Mouse (Mus musculus) heart, adult 2 months (tissue): ENCODE results near the gene Cdk14.

Experiments
- CTCF ChIP-seq: fragments of 200-600 bp; IDR thresholded peaks from 2 replicates; pipeline ENCODE4 v1.8.1; 2022; ENCODE audit warnings: antibody characterized with exemption, mild to moderate bottlenecking, moderate library complexity
- POLR2A ChIP-seq: fragments of 200-500 bp; IDR thresholded peaks from 2 replicates; pipeline ENCODE4 v1.6.1; 2011; ENCODE audit warnings: mild to moderate bottlenecking, low read depth, low read length, control low read depth; ENCODE audit not compliant: insufficient read depth

GRCm38 (mm10) chr5:5380731-5381718, 39.1 kb downstream of the Cdk14 start:
- no peak; the same call in 1 of the 2 replicates for TF ChIP-seq CTCF
- no peak for TF ChIP-seq POLR2A
